ENCODE assay signal across 31 mouse cellular contexts in the genomic region with DNA sequence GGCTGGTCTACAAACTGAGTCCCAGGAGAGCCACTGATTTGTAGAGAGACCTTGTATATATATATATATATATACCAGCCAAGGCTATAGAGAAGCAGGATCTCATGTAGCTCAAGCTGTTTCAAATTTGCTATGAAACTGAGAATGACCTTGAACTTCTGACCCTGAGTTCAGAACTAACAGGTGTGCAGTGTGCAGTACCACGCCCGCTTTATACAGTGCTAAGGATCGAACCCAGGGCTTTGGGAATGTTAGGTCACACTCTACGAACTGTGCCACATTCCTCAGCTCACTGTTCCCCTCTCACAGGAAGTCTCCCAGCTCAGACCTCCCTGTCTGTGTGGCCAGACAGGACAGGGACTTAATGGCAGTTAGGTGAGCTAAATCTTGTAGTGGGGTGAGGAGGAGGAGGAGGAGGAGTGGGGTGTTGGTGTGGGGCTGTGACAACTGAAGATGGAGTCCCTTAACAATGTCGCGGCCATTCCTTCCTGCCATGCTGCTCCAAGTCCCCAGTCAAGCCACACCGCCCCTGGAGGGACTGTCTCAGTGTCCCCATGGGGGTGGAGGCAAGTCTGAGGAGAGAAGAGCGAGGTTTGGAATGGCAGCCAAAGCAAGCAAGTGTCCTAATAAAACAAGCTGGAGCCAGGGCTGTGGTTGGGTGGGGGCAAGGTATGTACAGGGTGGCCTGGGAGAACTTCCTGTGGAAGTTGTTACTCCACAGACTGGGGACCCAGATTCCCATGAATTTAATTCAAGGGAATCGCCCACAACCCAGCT. TPM values are rescaled to one million over a fixed set of nuclear protein-coding genes. Genes with fewer than 3 reads are reported as not detected.
DNase-seq lines count a peak whose midpoint lies in the region; ATAC-seq and TF ChIP-seq lines count a peak whose summit lies in the region.
"Had no signal": no experiment of that assay in that cellular context is flagged by ENCODE, and none has a peak within 500 bp of the region (broad histone marks: within the 10 kb centered on the region; RNA-seq: fewer than 3 reads in every experiment).

No protein-coding gene starts in this region.

- ATAC-seq in midbrain, embryonic 14.5 days (ENCODE audit: low FRiP score, low TSS enrichment): no peak
- no peak for ATAC-seq in liver, embryonic 14.5 days (ENCODE audit: insufficient read depth)
- ATAC-seq: forebrain, embryonic 16.5 days; intestine, postnatal 0 days; midbrain, embryonic 16.5 days; Patski had no signal

- H3K27me3 ChIP-seq in midbrain, embryonic 10.5 days (ENCODE audit: low read depth, poor library complexity, severe bottlenecking): peaks cover 8% of the 10 kb centered on the region
- no peaks in the 10 kb centered on the region for H3K27me3 ChIP-seq in midbrain, embryonic 14.5 days (ENCODE audit: control insufficient read depth, insufficient read depth, low read length)
- no peaks in the 10 kb centered on the region for H3K27me3 ChIP-seq in liver, embryonic 14.5 days (ENCODE audit: control insufficient read depth, insufficient read depth, low read length)
- H3K27me3 ChIP-seq in forebrain, embryonic 10.5 days (ENCODE audit: poor library complexity, severe bottlenecking): peaks cover 14% of the 10 kb centered on the region; the same call in 1 of the 2 replicates
- H3K27me3 ChIP-seq: embryonic facial prominence, embryonic 15.5 days had no signal

- TF ChIP-seq CTCF in liver, embryonic 14.5 days (IDR thresholded peaks at IDR 0.05; ENCODE audit: low read depth): no peak

- no peak for DNase-seq in midbrain, embryonic 10.5 days (ENCODE audit: low spot score)
- no peak for DNase-seq in midbrain, embryonic 14.5 days
- peak; percentile 64 for DNase-seq in ZHBTc4 (ENCODE audit: low read depth, low spot score)
- no peak for DNase-seq in liver, embryonic 14.5 days (ENCODE audit: low read depth in 3 of 3, low spot score in 3 of 3)
- no peak for DNase-seq in forebrain, embryonic 10.5 days (ENCODE audit: extremely low spot score, low spot score)
- no peak for DNase-seq in embryo, embryonic 10.5 days (ENCODE audit: low spot score)
- DNase-seq in gastrocnemius, postnatal 25 days: no peak
- DNase-seq: adrenal gland, postnatal 25 days; cerebellum, adult 2 months; cerebellum, postnatal 14 days; gastrocnemius, adult 2 months; kidney, postnatal 36 days; lung, adult 2 months; lung, postnatal 14 days; right cerebral cortex, adult 18-20 months; right cerebral cortex, postnatal 4 days; thymus, adult 18-20 months; thymus, postnatal 25 days had no signal

- peak overlapping the region; percentile 42 for H3K27ac ChIP-seq in midbrain, embryonic 10.5 days (replicated peaks)
- H3K27ac ChIP-seq in midbrain, embryonic 14.5 days (replicated peaks; ENCODE audit: low read depth, low read length): no peak overlapping the region
- H3K27ac ChIP-seq in liver, embryonic 14.5 days: peak overlapping the region; percentile 88
- H3K27ac ChIP-seq in forebrain, embryonic 10.5 days: no peak overlapping the region
- H3K27ac ChIP-seq: embryonic facial prominence, embryonic 10.5 days; embryonic facial prominence, embryonic 15.5 days; gastrocnemius, adult 2 months; hindbrain, embryonic 14.5 days; layer of hippocampus, adult 2 months; left cerebral cortex, adult 2 months; limb, embryonic 13.5 days; stomach, postnatal 0 days had no signal

- no peak overlapping the region for H3K9ac ChIP-seq in midbrain, embryonic 14.5 days (replicated peaks; ENCODE audit: low read length)
- H3K9ac ChIP-seq in liver, embryonic 14.5 days (replicated peaks): peak overlapping the region; percentile 66
- H3K9ac ChIP-seq: embryonic facial prominence, embryonic 15.5 days; hindbrain, embryonic 14.5 days; limb, embryonic 13.5 days had no signal

- WGBS in midbrain, embryonic 10.5 days: 83% methylated on average over 9 of the region's 9 CpGs
- WGBS in midbrain, embryonic 14.5 days: 78% methylated on average over 9 of the region's 9 CpGs
- 60% methylated on average over 9 of the region's 9 CpGs for WGBS in liver, embryonic 14.5 days (ENCODE audit: insufficient replicate concordance)
- WGBS in forebrain, embryonic 10.5 days: 83% methylated on average over 9 of the region's 9 CpGs

- no peak for TF ChIP-seq EP300 in liver, embryonic 14.5 days (IDR thresholded peaks at IDR 0.05; ENCODE audit: low read depth)

- no peaks in the 10 kb centered on the region for H3K9me3 ChIP-seq in midbrain, embryonic 10.5 days (replicated peaks)
- H3K9me3 ChIP-seq in midbrain, embryonic 14.5 days (ENCODE audit: control insufficient read depth, low read length): no peaks in the 10 kb centered on the region
- no peaks in the 10 kb centered on the region for H3K9me3 ChIP-seq in liver, embryonic 14.5 days (ENCODE audit: control insufficient read depth, low read length)
- no peaks in the 10 kb centered on the region for H3K9me3 ChIP-seq in forebrain, embryonic 10.5 days
- H3K9me3 ChIP-seq: embryonic facial prominence, embryonic 10.5 days; embryonic facial prominence, embryonic 15.5 days; limb, embryonic 13.5 days had no signal

- no peak overlapping the region for H3K4me3 ChIP-seq in midbrain, embryonic 10.5 days
- no peak overlapping the region for H3K4me3 ChIP-seq in midbrain, embryonic 14.5 days (replicated peaks; ENCODE audit: low read depth, low read length)
- H3K4me3 ChIP-seq in liver, embryonic 14.5 days (ENCODE audit: insufficient read depth in 1 of 2, low read depth in 2 of 2, low read length in 2 of 2): no peak overlapping the region
- no peak overlapping the region for H3K4me3 ChIP-seq in forebrain, embryonic 10.5 days
- H3K4me3 ChIP-seq: embryonic facial prominence, embryonic 10.5 days; embryonic facial prominence, embryonic 15.5 days; gastrocnemius, adult 2 months; layer of hippocampus, adult 2 months; left cerebral cortex, adult 2 months; limb, embryonic 13.5 days had no signal

- H3K36me3 ChIP-seq in midbrain, embryonic 10.5 days: no peaks in the 10 kb centered on the region
- no peaks in the 10 kb centered on the region for H3K36me3 ChIP-seq in midbrain, embryonic 14.5 days (ENCODE audit: control insufficient read depth, insufficient read depth, low read length)
- peaks cover 13% of the 10 kb centered on the region for H3K36me3 ChIP-seq in liver, embryonic 14.5 days (replicated peaks; ENCODE audit: control insufficient read depth, insufficient read depth, low read depth)
- no peaks in the 10 kb centered on the region for H3K36me3 ChIP-seq in forebrain, embryonic 10.5 days (replicated peaks)
- H3K36me3 ChIP-seq: embryonic facial prominence, embryonic 10.5 days; embryonic facial prominence, embryonic 15.5 days; limb, embryonic 13.5 days had no signal

- no peak overlapping the region for H3K4me2 ChIP-seq in midbrain, embryonic 14.5 days (ENCODE audit: low read length)
- peak overlapping the region; percentile 34 for H3K4me2 ChIP-seq in liver, embryonic 14.5 days (ENCODE audit: low read depth)
- H3K4me2 ChIP-seq: embryonic facial prominence, embryonic 15.5 days; heart, embryonic 11.5 days; hindbrain, embryonic 14.5 days; limb, embryonic 13.5 days had no signal

- peaks cover 18% of the 10 kb centered on the region; the same call in 1 of the 2 replicates for H3K4me1 ChIP-seq in midbrain, embryonic 10.5 days
- no peaks in the 10 kb centered on the region for H3K4me1 ChIP-seq in midbrain, embryonic 14.5 days (ENCODE audit: control insufficient read depth, insufficient read depth, low read length)
- peaks cover 63 to 65% of the 10 kb centered on the region in 2 experiments for H3K4me1 ChIP-seq in liver, embryonic 14.5 days (replicated peaks; ENCODE audit: control insufficient read depth in 2 of 2, insufficient read depth in 2 of 2, low read length in 1 of 2)
- H3K4me1 ChIP-seq in forebrain, embryonic 10.5 days: peaks cover 9% of the 10 kb centered on the region
- H3K4me1 ChIP-seq: embryonic facial prominence, embryonic 15.5 days; limb, embryonic 13.5 days had no signal

RNA-seq across cellular contexts. Expression of a gene that starts 1.7 kb away (rescaled TPM):
- 33.8 and 33.9 TPM in 2 replicates for polyA plus RNA-seq in midbrain, embryonic 10.5 days (2016; fragmentation: Nextera tagmentation; extraction: Ambion mirVana)
- polyA plus RNA-seq in midbrain, embryonic 14.5 days (2014; fragmentation: Nextera tagmentation; extraction: Ambion mirVana): 0.51 and 2.3 TPM in 2 replicates
- polyA plus RNA-seq in liver, embryonic 14.5 days (2012; rRNA removed): 570 and 632 TPM in 2 replicates
- polyA plus RNA-seq in liver, embryonic 14.5 days (2014; fragmentation: Nextera tagmentation; extraction: Ambion mirVana): 606 and 703 TPM in 2 replicates
- polyA plus RNA-seq in forebrain, embryonic 10.5 days (2016; fragmentation: Nextera tagmentation; extraction: Ambion mirVana): 37.4 and 52.1 TPM in 2 replicates
- total RNA-seq in gastrocnemius, postnatal 25 days (2021): under 1 TPM; 0.08 to 0.56 TPM
- polyA plus RNA-seq: C2C12, Patski had no signal

RNA-seq across cellular contexts. Expression of a gene that starts 25.5 kb away (rescaled TPM):
- polyA plus RNA-seq in midbrain, embryonic 10.5 days (2016; fragmentation: Nextera tagmentation; extraction: Ambion mirVana): 21.5 and 40.7 TPM in 2 replicates
- 113 and 165 TPM in 2 replicates for polyA plus RNA-seq in midbrain, embryonic 14.5 days (2014; fragmentation: Nextera tagmentation; extraction: Ambion mirVana)
- polyA plus RNA-seq in liver, embryonic 14.5 days (2012; rRNA removed): 1.4 and 1.9 TPM in 2 replicates
- polyA plus RNA-seq in liver, embryonic 14.5 days (2014; fragmentation: Nextera tagmentation; extraction: Ambion mirVana): 1.0 and 1.2 TPM in 2 replicates
- 10.5 and 13.5 TPM in 2 replicates for polyA plus RNA-seq in forebrain, embryonic 10.5 days (2016; fragmentation: Nextera tagmentation; extraction: Ambion mirVana)
- under 1 TPM in 1 of 2 experiments, not detected in 1; 0.35 TPM for total RNA-seq in gastrocnemius, postnatal 25 days (2021)
- total RNA-seq: gastrocnemius, adult 2 months had no signal

RNA-seq across cellular contexts. Expression of a gene that starts 40.1 kb away (rescaled TPM):
- 234 and 249 TPM in 2 replicates for polyA plus RNA-seq in midbrain, embryonic 10.5 days (2016; fragmentation: Nextera tagmentation; extraction: Ambion mirVana)
- polyA plus RNA-seq in midbrain, embryonic 14.5 days (2014; fragmentation: Nextera tagmentation; extraction: Ambion mirVana): 132 and 144 TPM in 2 replicates
- 167 and 187 TPM in 2 replicates for polyA plus RNA-seq in liver, embryonic 14.5 days (2012; rRNA removed)
- polyA plus RNA-seq in liver, embryonic 14.5 days (2014; fragmentation: Nextera tagmentation; extraction: Ambion mirVana): 339 and 363 TPM in 2 replicates
- 255 and 262 TPM in 2 replicates for polyA plus RNA-seq in forebrain, embryonic 10.5 days (2016; fragmentation: Nextera tagmentation; extraction: Ambion mirVana)
- total RNA-seq in gastrocnemius, postnatal 25 days (2021): 10 to 100 TPM; 54.4 to 76.1 TPM

RNA-seq across cellular contexts. Expression of a gene that starts 48.1 kb away (rescaled TPM):
- polyA plus RNA-seq in midbrain, embryonic 10.5 days (2016; fragmentation: Nextera tagmentation; extraction: Ambion mirVana): 89.6 and 90.3 TPM in 2 replicates
- 77.6 and 84.4 TPM in 2 replicates for polyA plus RNA-seq in midbrain, embryonic 14.5 days (2014; fragmentation: Nextera tagmentation; extraction: Ambion mirVana)
- polyA plus RNA-seq in liver, embryonic 14.5 days (2012; rRNA removed): 19.9 and 34.7 TPM in 2 replicates
- polyA plus RNA-seq in liver, embryonic 14.5 days (2014; fragmentation: Nextera tagmentation; extraction: Ambion mirVana): 42.5 and 48.8 TPM in 2 replicates
- polyA plus RNA-seq in forebrain, embryonic 10.5 days (2016; fragmentation: Nextera tagmentation; extraction: Ambion mirVana): 95.5 and 98.7 TPM in 2 replicates
- 10 to 100 TPM; 36.6 to 37.8 TPM for total RNA-seq in gastrocnemius, postnatal 25 days (2021)

Comparison
In these comparisons a context has a peak if more than half of its experiments do, and no peak if none do; other contexts are left out.
1. H3K27ac ChIP-seq: peak in midbrain, embryonic 10.5 days (single experiment) and liver, embryonic 14.5 days (single experiment); none in midbrain, embryonic 14.5 days (single experiment) and forebrain, embryonic 10.5 days (single experiment).
2. RNA of a gene that starts 1.7 kb away (polyA plus RNA-seq): 570 to 703 TPM in liver, embryonic 14.5 days; 37.4 to 52.1 TPM in forebrain, embryonic 10.5 days, 33.8 to 33.9 TPM in midbrain, embryonic 10.5 days and 0.51 to 2.3 TPM in midbrain, embryonic 14.5 days; every median in the first group is over 10 times any median in the second.